Mouse (Mus musculus): ENCODE results near the gene Dclre1a. TPM values are rescaled to one million over a fixed set of nuclear protein-coding genes. Genes with fewer than 3 reads are reported as not detected.
"Not testable (repeated sequence)": the region's sequence is repeated elsewhere in the genome, so short reads cannot be mapped to it uniquely, and the experiment has no call there.

Gene Dclre1a
- total RNA-seq, 2 experiments from 2014 or later: 6.9 to 7.7 TPM

DNA sequence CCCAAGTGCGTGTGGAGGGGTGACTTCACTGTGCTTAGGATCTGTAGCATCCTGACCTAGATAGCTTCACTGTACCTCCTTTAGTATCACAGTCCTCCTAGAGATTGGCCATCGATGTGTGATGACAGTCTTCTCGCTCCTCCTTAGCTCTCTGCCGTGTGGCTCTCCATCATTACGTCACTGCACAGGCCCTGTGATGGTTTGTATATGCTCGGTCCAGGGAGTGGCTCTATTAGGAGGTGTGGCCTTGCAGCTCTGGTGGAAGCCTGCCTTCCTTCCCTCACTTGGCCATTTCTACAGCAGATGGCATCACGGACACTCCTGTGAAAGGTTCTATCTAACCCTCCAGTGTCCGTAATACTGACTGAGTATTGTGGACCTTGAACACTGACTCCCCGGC, 12.3 kb downstream of the Dclre1a start:
- no peak for TF ChIP-seq CTCF (conservative IDR thresholded peaks at IDR 0.05)
- Histone ChIP-seq H3K4me3 (no peak overlapping the region), H3K27ac (no peak overlapping the region)
- no peak for DNase-seq (ENCODE audit: low spot score in 2 of 2)

DNA sequence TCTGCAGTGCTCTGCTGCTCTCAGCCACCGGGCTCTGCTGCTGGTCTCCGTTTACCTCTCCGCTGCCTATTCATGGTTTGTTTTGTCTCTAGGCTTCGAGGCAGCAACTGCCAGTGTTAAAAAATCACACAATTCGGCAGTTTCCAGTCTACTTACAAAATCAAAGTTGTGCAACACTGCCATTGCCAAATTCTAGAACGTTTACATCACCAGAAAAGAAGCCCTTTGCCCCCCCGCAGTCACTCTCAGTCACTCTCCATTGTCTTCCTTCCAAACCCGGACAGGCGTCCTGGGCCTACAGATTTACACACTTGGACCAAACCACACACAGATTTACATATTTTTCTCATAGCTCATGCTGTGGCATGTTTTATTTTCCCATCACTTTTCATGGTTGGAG, 13.0 kb downstream of the Dclre1a start:
- DNase-seq (ENCODE audit: low spot score in 2 of 2): no peak
- no peak overlapping the region for H3K4me3 ChIP-seq
- no peak for TF ChIP-seq CTCF (conservative IDR thresholded peaks at IDR 0.05)
- no peak overlapping the region for H3K27ac ChIP-seq

DNA sequence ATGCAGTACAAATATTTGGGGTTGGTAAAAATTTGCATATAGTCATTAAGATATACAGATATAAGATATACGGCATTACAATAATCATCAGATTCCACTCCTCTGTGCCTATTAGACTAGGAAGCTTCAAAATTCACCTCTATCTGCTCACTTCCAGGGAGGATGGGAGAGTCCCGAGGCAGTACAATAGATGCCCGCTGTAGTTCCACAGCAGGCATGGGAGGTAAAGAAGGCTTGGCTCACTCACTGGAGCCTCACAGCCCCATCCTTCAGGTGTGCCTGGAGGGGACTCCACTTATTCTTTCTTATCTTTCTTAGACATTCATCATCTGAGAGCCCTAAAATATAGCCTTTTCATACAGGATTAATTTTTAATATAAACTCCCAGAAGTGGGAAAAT, 13.7 kb downstream of the Dclre1a start:
- TF ChIP-seq CTCF (conservative IDR thresholded peaks at IDR 0.05): no peak
- no peak overlapping the region for H3K27ac ChIP-seq
- H3K4me3 ChIP-seq: no peak overlapping the region
- DNase-seq (ENCODE audit: low spot score in 2 of 2): no peak

DNA sequence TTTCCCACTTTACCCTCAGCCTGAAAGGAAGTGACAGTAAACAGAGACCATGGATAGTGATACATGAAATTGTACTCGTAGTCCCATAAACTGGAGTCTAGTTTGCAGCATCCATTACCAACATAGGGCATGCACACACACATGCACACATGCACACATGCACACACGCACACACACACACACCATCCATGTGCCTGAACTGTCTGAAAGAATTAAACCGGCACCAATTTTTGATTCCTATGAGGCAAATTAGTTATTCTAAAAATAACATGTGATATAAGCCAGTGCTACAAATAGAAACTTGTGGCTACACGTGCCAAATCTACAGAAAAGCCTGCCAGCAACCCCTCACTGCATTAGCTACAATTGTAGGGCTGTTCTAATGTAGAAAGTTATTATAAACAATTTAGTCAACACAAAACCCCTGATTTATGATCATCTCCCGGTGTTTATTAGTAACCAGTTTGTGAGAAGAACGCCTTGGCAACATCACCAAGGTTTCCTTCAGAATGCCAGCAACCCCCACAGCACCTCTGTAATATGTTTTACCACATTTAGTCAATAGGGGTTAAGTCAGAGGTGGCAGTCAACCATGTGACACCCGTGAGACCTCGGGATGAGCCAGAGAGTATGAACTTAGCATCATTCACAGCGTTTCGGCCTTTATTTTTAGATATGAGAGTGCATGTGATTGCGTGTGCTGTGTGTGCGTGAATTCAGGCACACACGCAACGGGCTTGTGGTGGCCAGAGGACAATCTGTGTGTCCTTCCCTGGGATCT, 14.5 kb downstream of the Dclre1a start:
- TF ChIP-seq CTCF (conservative IDR thresholded peaks at IDR 0.05): no peak
- Histone ChIP-seq H3K27ac (no peak overlapping the region), H3K4me3 (no peak overlapping the region)
- DNase-seq (ENCODE audit: low spot score in 2 of 2): no peak

DNA sequence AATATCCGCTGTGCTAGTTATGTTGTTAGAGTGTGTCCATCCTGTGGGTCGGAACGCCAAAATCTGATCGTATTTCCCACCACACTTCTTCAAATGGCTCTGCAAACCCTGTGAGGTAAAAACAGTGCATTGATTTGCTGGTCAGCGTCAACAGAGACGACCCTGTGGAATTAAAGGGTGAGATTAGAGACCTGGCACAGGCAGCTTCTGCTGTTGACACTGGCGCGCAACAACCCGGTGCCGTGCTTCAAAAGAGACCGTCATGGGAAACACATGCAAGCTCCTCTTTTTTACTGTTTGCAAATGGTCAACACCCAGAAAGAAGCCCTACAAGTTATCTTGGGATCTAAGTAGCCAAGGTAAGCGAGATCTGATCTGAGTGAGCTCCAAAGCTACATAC, 16.8 kb downstream of the Dclre1a start:
- Histone ChIP-seq H3K27ac (no peak overlapping the region), H3K4me3 (no peak overlapping the region)
- TF ChIP-seq CTCF (conservative IDR thresholded peaks at IDR 0.05): no peak
- DNase-seq (ENCODE audit: low spot score in 2 of 2): no peak

DNA sequence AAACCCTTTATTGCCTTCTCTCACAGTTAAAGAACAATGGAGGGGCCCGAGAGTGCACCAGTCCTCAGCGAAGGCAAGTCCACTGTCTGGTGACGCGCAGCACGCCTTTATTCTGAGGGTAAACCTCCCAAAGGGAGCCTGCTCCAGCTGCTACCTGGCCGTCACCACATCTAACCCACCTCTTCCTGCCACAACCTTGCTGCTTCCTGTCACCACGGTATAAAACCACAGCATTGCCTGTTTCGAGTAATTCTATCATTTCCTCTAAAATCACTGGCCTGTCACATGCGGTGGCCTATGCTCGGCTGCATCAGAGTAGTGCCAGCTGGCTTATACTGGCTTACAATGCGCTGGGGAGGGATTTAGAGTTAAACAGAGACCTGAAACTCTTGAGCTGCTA, 17.5 kb downstream of the Dclre1a start:
- not testable (repeated sequence) for DNase-seq (ENCODE audit: low spot score in 2 of 2); H3K27ac ChIP-seq; H3K4me3 ChIP-seq

DNA sequence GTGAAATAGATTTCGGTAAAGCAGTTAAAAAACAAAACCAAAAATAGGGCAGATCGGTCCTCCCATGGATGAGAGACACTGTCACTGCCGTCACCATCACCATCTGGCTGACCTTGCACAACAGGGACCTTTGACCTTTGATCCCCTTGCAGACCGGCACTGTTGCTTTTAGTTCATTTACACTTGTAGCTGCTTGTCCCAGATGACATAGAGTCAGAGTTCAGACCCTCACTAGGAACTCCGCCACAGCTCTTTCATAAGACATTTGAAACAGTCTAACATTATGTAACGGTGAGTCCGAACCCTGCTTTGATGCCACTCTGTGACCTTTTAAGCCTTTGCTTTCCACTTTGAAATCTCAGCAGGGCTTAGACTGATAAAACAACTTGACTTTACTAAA, 28.6 kb downstream of the Dclre1a start:
- DNase-seq (ENCODE audit: low spot score in 2 of 2); H3K27ac ChIP-seq; H3K4me3 ChIP-seq: not testable (repeated sequence)

DNA sequence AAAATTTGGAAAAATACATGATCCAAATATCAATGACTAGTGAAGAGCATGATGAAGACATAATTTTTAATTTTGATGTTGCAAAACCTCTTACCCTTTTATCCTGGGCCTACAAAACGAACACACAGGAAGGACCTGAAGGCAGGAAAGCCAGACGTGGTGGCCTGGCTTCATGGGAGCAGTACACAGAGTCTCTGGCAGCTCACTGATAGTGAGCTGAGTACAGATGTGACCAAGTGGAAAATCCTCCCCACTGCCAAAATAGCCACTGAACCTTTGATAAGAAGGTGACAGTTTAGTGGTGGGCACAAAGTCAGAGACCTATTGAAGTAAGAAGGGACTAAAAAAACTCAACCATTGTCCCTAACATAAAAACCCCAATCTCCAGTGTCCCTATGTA, 34.5 kb downstream of the Dclre1a start:
- not testable (repeated sequence) for H3K4me3 ChIP-seq; DNase-seq (ENCODE audit: low spot score in 2 of 2); H3K27ac ChIP-seq

DNA sequence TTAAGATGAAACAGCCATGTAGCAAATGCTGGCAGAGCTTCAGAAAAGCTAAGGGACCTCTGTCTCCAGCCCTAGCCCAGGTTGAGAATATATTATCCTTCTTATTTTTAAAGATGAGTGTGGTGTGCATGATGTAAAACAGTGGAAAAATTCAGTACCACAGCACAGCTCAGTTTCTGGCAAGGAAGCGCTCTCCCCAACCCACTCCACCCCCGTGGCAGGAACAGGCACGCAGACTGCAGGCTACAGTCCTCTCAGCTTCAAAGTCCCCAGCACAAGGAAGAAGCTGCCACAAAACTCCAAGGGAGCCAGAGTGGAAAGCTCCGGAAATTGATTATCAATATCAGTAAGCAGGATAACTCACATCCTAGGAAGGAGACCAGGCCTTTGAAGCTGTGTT, 36.8 kb downstream of the Dclre1a start:
- not testable (repeated sequence) for H3K27ac ChIP-seq; DNase-seq (ENCODE audit: low spot score in 2 of 2); H3K4me3 ChIP-seq

DNA sequence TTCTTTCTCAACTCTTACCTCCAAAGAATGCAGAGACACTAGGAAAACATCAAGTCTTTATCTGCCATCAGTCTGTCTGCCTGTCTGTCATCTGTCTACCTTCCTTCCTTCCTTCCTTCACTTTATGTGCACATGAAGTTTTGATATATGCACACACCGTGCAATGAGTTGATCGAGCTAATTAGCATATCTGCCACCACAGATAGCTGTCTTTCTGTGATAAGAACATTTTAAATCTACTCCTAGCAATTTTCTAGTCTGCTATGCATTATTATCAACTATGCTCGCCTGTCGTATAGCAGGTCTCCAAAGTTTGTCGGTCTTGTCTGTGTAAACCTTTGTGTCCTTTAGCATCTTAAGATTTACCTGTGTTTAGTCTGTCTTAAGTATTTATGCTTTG, 44.5 kb downstream of the Dclre1a start:
- H3K4me3 ChIP-seq; DNase-seq (ENCODE audit: low spot score in 2 of 2); H3K27ac ChIP-seq: not testable (repeated sequence)

DNA sequence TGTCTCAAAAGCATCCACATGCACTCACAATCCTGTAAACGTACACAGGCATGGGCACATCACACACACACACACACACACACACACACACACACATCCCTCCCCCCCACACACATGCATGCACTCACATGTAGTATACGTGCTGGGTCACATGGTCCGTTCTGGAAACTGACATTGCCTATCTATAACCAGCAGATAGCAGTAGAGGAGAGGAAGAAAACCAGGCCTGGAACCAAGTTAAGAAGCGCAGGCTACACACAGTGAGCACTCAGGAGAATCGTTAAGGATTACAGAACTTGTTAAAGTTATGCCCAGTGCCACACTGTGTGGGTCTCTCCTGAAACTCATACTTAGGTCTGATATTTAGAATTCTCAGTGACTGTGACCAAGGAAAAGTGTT, 45.0 kb downstream of the Dclre1a start:
- H3K27ac ChIP-seq; H3K4me3 ChIP-seq; DNase-seq (ENCODE audit: low spot score in 2 of 2): not testable (repeated sequence)

DNA sequence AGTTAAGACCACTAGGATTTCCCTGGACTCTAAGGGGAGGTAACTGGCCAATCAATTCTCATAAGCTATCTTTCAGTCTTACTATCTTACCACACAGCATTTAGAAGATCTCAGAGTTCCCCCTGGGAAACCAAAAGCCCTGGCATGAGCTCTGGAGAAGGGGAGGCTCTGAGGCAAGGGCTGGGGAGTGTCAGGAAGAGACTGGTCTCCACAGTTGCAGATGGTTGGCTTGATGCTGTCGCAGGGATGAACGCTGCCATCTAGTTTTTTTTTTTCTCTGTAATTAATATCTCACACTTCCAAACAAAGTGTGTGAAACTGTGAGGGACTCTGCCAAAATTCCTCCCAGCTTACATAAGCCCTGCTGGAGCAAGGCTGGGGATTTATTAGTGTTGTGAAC, 53.9 kb downstream of the Dclre1a start:
- H3K4me3 ChIP-seq; DNase-seq (ENCODE audit: low spot score in 2 of 2); H3K27ac ChIP-seq: not testable (repeated sequence)

DNA sequence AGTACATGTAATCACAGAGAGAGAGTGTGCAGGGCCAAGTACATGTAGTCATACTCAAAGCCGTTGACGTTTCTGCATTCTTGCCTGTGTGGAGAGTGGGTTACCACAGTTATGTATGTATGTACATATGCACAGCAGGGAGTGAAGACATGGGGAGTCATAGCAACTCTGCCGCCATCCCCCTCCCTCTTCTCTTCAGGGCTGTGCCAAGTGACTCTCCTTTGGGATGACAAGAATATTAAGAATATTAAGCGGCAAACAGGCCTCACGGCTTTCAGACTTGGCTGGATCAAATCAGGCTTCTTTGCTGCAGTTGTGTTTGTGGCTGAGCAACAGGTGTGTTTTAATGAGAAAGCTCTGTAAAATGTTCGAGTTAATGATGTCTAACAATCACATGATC, 58.4 kb downstream of the Dclre1a start:
- DNase-seq (ENCODE audit: low spot score in 2 of 2): no peak
- Histone ChIP-seq H3K27ac (no peak overlapping the region), H3K4me3 (no peak overlapping the region)
- TF ChIP-seq CTCF (conservative IDR thresholded peaks at IDR 0.05): no peak

DNA sequence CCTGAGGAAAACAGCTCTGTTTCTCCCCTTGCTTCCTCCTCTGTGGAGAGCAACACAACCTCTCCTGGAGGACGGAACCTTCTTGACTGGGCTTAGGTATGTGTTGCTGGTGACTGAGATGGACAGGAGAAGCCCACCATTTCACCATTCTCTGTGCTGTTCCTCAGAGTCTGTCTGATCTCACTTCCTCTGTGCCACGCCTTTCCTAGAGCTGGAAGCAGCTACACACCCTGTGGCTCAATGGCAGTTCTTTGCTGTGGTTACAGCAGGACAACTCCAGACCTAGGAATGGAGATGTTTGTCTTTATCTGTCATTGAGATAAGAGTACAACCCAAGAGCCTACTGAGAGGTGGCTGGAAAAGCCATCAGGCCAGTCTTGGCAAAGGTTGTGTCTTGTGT, 60.7 kb downstream of the Dclre1a start:
- TF ChIP-seq CTCF (conservative IDR thresholded peaks at IDR 0.05): no peak
- no peak for DNase-seq (ENCODE audit: low spot score in 2 of 2)
- Histone ChIP-seq H3K4me3 (no peak overlapping the region), H3K27ac (no peak overlapping the region)

DNA sequence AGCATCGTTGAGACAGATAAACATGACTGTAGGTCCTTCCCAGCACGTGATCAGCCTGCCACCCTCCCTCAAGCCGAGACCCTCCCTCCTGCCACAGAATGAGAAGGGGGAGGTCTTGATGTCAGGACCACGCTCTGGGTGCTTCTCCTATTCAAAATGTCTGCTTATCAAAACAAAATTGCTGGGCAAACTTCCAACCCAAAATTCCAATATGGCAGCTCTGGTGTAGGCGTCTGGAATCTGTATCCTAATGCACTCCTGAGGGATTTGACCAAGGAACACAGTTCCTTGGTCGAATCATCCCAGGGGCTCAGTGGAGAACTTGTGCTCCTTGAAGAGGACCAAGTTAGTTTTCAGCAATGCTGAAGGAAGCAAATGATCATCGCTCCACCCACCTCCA, 61.1 kb downstream of the Dclre1a start:
- no peak for DNase-seq (ENCODE audit: low spot score in 2 of 2)
- no peak for TF ChIP-seq CTCF (conservative IDR thresholded peaks at IDR 0.05)
- Histone ChIP-seq H3K27ac (no peak overlapping the region), H3K4me3 (no peak overlapping the region)

Measured in layer of hippocampus, adult 2 months (tissue).